Mouse (Mus musculus): ENCODE data around the gene Pdzd7. TPM values are rescaled to one million over a fixed set of nuclear protein-coding genes. Genes with fewer than 3 reads are reported as not detected.

Pdzd7 gene
- total and polyA plus RNA-seq, 3 experiments: 0.17 to 0.20 TPM; not detected in 1

GRCm38 (mm10) chr19:45021362-45021761 lies 24.2 kb downstream of the Pdzd7 start:
- DNase-seq (ENCODE audit: extremely low read depth): no peak
- Histone ChIP-seq H3K27me3 (replicated peaks) (peaks cover 54% of the 10 kb centered on the region), H3K4me2 (ENCODE audit: insufficient read depth, low read depth, poor library complexity, severe bottlenecking) (no peak overlapping the region), H3K4me3 (replicated peaks in 1 of 3; ENCODE audit: low read depth in 2 of 3, low read length in 2 of 3, poor library complexity in 1 of 3) (no peak overlapping the region), H3K36me3 (replicated peaks in 1 of 2; ENCODE audit: control insufficient read depth in 1 of 2, insufficient read depth in 1 of 2, low read length in 1 of 2) (peaks cover 0 to 21% of the 10 kb centered on the region in 2 experiments), H3K4me1 (ENCODE audit: control insufficient read depth in 1 of 2, insufficient read depth in 2 of 2) (peaks cover 8 to 9% of the 10 kb centered on the region in 2 experiments; a peak in 3 of 4 replicates), H3K9me3 (replicated peaks; ENCODE audit: low read length) (no peaks in the 10 kb centered on the region), H3K9ac (ENCODE audit: insufficient read depth, low read depth) (no peak overlapping the region), H3K79me2 (replicated peaks; ENCODE audit: control insufficient read depth, extremely low read depth, insufficient read depth, poor library complexity, severe bottlenecking) (peaks cover 5% of the 10 kb centered on the region; the same call in 1 of the 2 replicates), H3K27ac (ENCODE audit: insufficient read depth, low read depth) (no peak overlapping the region)
- dilution Hi-C loops (cut with MboI; ENCODE audit: extremely low pct_ligation_motif_present, extremely low pct_unique_long_range_greater_than_20kb, low sequenced_read_pairs): no loop called here
- in situ Hi-C loops (cut with MboI; ENCODE audit: low pct_ligation_motif_present, low pct_unique_long_range_greater_than_20kb, low sequenced_read_pairs): no loop called here
- TF ChIP-seq CHD1 (IDR thresholded peaks at IDR 0.05; ENCODE audit: low read depth, low read length) (no peak), ZMIZ1 (IDR thresholded peaks at IDR 0.05; ENCODE audit: low read depth, low read length) (no peak), NELFE (IDR thresholded peaks at IDR 0.05; ENCODE audit: low read depth, low read length) (no peak), GABPA (IDR thresholded peaks at IDR 0.05; ENCODE audit: insufficient replicate concordance, low read depth, low read length) (no peak), ELF1 (IDR thresholded peaks at IDR 0.05; ENCODE audit: low read depth, low read length) (no peak), SIN3A (IDR thresholded peaks at IDR 0.05; ENCODE audit: low read length) (no peak), MAFK (IDR thresholded peaks at IDR 0.05; ENCODE audit: insufficient replicate concordance, low read length) (no peak), TBP (conservative IDR thresholded peaks at IDR 0.05; ENCODE audit: low read depth, low read length) (no peak), PAX5 (IDR thresholded peaks at IDR 0.05; ENCODE audit: low read length) (no peak), MAX (IDR thresholded peaks at IDR 0.05; ENCODE audit: low read length) (no peak), IRF4 (IDR thresholded peaks at IDR 0.05; ENCODE audit: low read depth, low read length) (no peak), KAT2A (IDR thresholded peaks at IDR 0.05; ENCODE audit: insufficient replicate concordance, low read length) (no peak), MAZ (IDR thresholded peaks at IDR 0.05; ENCODE audit: low read depth, low read length) (no peak), POLR2AphosphoS2 (IDR thresholded peaks at IDR 0.05; ENCODE audit: low read depth, low read length) (no peak), ZKSCAN1 (IDR thresholded peaks at IDR 0.05; ENCODE audit: borderline replicate concordance, low read depth, low read length) (no peak), MXI1 (IDR thresholded peaks at IDR 0.05; ENCODE audit: low read depth, low read length) (no peak), TCF12 (IDR thresholded peaks at IDR 0.05; ENCODE audit: low read depth, low read length) (no peak), CTCF (conservative IDR thresholded peaks at IDR 0.05 in 1 of 2, IDR thresholded peaks at IDR 0.05 in 1 of 2; ENCODE audit: low read depth in 2 of 2, low read length in 2 of 2) (no peak), EP300 (IDR thresholded peaks at IDR 0.05; ENCODE audit: low read length) (no peak), NRF1 (IDR thresholded peaks at IDR 0.05; ENCODE audit: low read depth, low read length) (no peak)

- peaks cover 5% of the 10 kb centered on the region; the same call in 1 of the 2 replicates for H3K79me2 ChIP-seq (replicated peaks; ENCODE audit: control insufficient read depth, extremely low read depth, insufficient read depth, poor library complexity, severe bottlenecking)
- TF ChIP-seq ELF1 (IDR thresholded peaks at IDR 0.05; ENCODE audit: low read depth, low read length): no peak
- TF ChIP-seq MXI1 (IDR thresholded peaks at IDR 0.05; ENCODE audit: low read depth, low read length): peak; percentile 39; the same call in 1 of the 2 replicates
- TF ChIP-seq RCOR1 (conservative IDR thresholded peaks at IDR 0.05; ENCODE audit: low read depth, low read length): no peak
- no peaks in the 10 kb centered on the region for H3K9me3 ChIP-seq (replicated peaks; ENCODE audit: low read length)
- peak overlapping the region; percentile 46 for H3K4me2 ChIP-seq (ENCODE audit: insufficient read depth, low read depth, poor library complexity, severe bottlenecking)
- H3K4me3 ChIP-seq (replicated peaks in 1 of 3; ENCODE audit: low read depth in 2 of 3, low read length in 2 of 3, poor library complexity in 1 of 3): peak overlapping the region in 2 of 3 experiments; percentile 30 to 34
- H3K27me3 ChIP-seq (replicated peaks): peaks cover 45% of the 10 kb centered on the region
- in situ Hi-C loops (cut with MboI; ENCODE audit: low pct_ligation_motif_present, low pct_unique_long_range_greater_than_20kb, low sequenced_read_pairs): no loop called here
- H3K4me1 ChIP-seq (ENCODE audit: control insufficient read depth in 1 of 2, insufficient read depth in 2 of 2): peaks cover 12 to 19% of the 10 kb centered on the region in 2 experiments
- dilution Hi-C loops (cut with MboI; ENCODE audit: extremely low pct_ligation_motif_present, extremely low pct_unique_long_range_greater_than_20kb, low sequenced_read_pairs): no loop called here
- peak overlapping the region; percentile 29; the same call in 1 of the 2 replicates for H3K27ac ChIP-seq (ENCODE audit: insufficient read depth, low read depth)
- DNase-seq (ENCODE audit: extremely low read depth): no peak
- H3K9ac ChIP-seq (ENCODE audit: insufficient read depth, low read depth): no peak overlapping the region
- peaks cover 0 to 13% of the 10 kb centered on the region in 2 experiments for H3K36me3 ChIP-seq (replicated peaks in 1 of 2; ENCODE audit: control insufficient read depth in 1 of 2, insufficient read depth in 1 of 2, low read length in 1 of 2)
Measured at GRCm38 (mm10) chr19:45020348-45020747, 25.2 kb downstream of the Pdzd7 start.
